Mouse (Mus musculus): ENCODE data around the gene Ddit4l.
A peak's percentile ranks its signal among the peaks of the same experiment; 100 is the strongest.
"Not testable (repeated sequence)": the region's sequence is repeated elsewhere in the genome, so short reads cannot be mapped to it uniquely, and the experiment has no call there.

Ddit4l gene

DNA sequence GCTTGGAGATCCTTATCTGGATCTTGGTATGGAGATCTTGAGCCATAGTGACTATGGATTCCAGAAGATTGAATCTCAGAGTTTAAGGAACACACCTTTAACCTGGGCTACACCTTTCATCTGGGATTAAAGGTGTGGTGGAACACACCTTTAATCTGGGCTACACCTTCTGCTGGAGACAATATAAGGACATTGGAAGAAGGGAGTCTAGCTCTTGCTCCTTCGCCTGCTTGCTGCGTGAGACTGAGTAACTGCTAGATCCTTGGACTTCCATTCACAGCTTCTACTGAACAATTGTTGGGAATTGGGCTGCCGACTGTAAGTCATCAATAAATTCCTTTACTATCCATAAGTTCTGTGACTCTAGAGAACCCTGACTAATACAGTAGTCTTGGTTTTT lies at the start of gene Ddit4l:
Ddit4l (plus strand) TSS at position 301 of the 400 bp plus-strand sequence.
- DNase-seq (ENCODE audit: low read depth, low spot score), result not testable (repeated sequence)

DNA sequence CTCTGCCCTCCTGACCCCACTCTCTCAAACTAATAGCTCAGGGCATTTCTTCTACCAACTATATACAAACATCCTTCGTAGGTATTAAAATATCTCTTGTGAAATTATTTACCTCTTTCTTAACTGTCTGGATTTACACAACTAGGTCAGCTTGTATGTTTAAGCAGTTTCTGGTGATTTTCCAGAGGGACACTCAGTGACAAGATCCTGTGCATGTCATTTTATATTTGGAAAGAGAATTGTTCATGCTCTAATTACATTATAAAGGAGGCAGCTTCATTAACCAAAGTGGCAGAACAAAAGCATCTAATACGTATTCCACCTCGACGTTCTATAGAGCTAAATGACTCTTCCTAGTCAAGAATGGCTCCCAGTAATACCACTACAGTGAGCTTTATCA lies 45.3 kb upstream of the Ddit4l start:
- DNase-seq (ENCODE audit: low read depth, low spot score), result no peak

DNA sequence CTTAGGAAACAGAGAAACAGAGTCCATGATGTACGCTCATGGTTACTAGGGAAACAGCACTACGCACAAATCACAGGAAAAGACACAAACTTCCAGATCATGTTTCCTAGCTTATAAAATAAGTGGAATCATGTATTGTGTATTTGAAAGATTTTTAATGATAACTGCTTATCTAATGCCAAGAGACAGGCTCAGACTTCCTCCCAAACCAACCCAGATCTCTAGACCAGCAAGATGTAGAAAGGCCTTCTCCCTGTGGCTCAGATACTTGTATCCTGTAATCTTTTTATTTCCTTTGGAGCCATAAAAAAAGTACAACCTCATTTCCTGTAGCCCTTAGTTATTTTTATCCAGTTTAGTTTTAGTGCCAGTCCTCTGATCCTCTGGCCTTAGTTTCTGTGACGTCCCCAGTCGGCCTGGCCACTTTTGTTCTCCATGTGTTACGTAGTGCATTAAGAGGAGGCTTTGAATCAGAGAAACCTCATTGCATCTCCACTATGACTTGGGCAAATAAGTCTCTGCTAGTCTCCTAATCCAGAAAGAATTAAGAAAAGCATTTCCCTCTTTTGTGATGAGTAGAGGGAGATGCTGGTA lies 34.9 kb upstream of the Ddit4l start:
- no peak for DNase-seq (ENCODE audit: low read depth, low spot score)

DNA sequence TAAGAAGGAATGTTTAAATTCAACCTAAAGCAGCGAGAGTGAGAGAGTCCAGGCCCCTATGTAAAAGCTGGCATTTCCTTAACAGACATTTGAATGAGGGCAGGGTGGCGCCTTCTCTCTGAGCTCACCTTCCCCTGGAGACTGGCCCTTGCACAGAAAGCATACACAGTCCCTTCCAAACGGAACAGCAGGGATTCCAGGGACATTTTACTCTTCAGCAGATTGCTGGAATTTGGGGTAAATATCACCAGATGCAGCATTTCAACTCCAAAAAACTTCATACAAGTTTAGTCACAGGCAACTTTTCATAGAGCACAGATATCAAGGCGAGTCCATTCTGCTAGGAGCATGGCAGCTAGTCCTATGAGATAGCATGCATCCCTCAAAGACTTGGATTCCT lies 31.6 kb upstream of the Ddit4l start:
- DNase-seq (ENCODE audit: low read depth, low spot score), result no peak

DNA sequence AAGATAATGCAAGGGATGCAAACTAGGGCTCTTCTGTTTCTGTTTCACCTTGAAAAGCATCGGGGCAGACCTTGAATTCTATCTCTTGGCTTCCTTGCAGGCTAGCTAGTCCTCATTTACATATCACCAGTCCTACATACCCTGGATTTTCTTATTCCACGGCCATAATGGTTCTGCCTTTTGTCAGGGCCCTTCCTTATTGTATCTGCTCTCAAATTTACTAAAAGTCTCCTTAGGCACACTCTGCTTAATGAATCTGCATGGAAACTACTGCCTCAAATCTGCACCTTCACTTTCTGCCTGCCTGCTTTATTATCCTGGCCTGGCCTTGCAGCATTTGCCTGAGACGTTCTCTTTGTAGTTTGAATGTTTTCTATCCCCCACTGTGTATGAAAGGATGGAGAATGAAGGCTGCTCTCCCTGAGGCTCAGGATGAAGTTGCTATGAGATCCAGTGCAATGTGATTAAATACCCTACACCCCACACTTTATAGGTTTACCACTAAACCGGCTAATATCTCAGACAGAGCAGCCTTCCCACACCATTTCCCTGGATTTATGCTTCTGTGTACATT lies 27.0 kb upstream of the Ddit4l start:
- no peak for DNase-seq (ENCODE audit: low read depth, low spot score)

DNA sequence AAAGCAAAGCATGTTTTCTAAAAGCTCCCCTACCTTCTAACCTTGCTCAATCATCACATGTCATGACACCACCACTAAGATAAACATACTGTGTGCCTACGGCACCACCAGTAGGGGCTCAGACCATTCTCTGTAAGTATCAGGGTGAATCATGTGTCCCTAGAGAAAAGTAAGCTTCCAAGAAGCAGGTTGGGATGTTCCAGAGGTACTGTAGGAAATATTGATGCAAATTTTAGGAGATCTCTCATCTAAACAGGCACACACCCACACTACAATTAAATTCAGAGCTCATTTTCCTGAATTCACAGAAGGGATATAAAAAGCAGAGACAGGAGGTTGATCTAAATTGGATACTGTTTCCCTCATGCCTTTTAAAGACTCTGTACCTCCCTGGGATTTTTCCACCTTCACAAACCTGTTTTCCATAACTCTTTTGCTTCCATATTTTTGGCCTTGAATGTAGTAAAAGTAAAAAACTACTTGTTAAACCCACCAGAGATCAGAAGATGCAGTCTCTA lies 12.4 kb upstream of the Ddit4l start:
- DNase-seq (ENCODE audit: low read depth, low spot score), result no peak

DNA sequence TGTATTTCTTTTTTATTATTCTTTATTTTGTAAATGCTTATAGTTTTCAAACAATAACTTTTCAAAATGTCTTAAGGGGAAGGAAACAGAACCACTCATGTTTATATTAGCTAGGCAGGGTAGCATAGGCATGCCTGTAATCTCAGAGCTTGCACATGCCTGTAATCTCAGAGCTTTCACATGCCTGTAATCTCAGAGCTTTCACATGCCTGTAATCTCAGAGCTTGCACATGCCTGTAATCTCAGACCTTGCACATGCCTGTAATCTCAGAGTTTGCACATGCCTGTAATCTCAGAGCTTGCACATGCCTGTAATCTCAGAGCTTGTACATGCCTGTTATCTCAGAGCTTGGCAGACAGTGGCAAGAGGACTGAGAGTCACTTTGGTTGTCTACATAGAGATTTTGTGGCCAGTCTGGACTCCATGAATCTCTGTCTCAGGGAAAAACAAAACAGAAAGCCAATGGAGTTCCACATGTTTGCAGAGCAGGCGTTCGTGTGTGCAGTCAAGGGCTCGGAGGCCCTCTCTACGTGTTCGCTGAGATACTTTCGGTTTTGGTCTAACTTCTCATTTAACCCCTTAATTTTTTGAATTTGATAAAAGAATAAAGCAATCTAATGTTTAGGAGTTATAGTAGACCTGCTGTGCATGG lies 10.8 kb upstream of the Ddit4l start:
- DNase-seq (ENCODE audit: low read depth, low spot score), result no peak

DNA sequence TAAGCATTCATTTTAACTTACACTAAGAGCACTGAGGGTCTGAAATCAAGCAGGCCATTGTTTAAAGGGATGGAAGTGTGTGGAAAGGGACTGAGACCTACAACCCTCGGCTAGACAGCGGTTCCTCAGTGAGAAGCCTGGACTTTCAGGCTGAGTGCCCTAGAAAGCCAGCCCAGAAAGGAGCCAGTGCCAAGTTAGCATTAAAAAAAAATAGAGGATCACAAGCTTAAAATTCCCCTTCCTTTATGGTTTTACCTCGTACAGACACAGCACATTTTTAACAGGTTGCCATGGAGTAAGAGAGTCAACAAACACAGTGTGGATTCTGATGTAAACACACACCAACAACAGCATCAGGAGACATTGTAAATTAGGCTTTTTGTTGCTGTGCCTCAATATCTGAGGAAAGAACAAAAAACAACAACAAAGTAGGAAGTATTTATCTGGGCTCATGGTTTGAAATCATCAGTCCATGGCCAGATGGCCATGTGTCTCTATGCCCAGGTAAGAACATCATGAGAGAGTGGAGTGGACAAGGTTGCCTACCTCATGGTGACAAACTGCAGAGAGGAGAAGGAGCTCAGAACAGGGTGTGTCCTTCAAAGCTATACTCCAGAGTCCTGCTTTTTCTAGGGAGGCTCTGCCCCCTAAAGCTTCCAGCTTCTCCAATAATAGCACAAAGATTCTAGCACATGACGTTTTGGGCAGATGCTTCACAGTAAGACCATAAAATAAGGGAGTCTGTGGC lies 10.1 kb upstream of the Ddit4l start:
- no peak for DNase-seq (ENCODE audit: low read depth, low spot score)

DNA sequence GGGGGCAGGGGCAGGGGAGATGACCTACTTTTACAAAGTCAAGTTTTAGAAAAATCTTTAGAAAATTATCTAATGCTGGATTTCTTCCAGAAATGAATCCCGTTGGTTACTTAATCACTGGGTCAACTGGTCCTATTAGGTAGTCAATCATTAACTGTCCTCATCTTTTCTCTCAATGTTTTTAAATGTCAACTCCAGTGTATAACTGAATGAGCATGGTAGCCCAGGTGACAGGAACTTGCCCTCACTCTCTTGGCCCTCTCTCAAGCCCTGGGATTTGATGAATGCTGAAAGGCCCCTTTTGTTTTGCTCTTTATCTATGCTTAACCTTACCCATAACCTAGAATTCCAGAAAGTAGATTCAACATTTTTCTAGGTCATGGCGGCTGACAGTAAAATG lies 9.4 kb upstream of the Ddit4l start:
- DNase-seq (ENCODE audit: low read depth, low spot score), result no peak

DNA sequence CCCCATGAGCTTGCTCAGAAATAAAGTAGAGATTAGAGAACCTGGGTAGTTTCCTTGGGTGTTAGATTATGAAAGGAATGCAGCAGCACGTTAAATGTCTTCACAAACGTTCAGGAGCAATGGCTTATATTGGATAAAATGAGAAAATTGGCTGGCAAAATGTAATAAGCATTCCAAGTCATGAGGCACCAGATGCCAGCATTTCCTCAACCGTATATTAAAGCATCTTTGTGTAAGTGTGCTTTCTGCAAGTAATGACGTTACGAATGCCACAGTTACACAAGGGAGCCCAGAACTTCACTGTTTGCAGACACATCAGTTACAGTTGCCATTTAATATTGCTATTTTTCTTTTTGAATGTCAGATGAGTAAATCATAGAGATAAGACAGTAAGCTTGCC lies 872 bp upstream of the Ddit4l start:
- DNase-seq (ENCODE audit: low read depth, low spot score), result no peak

DNA sequence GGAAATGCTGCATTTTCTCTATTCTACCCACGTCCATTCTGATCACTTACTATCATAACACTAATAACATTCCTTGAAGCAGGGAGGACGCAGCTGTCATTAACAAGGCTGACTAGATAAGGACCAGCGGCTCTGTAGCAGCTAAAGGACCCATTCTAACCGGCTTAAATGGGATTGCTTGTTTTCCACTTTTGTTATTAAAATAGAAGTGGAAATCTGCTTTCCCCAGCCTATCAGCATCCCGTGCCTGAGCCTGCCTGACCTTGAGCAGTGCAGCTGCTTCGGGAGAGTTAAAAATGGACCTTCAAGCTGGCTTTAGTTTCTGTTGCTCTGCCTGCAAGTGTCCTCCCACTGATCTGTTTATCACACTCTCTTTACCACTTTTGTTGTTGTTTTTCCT lies 679 bp downstream of the Ddit4l start:
- peak; percentile 30 for DNase-seq (ENCODE audit: low read depth, low spot score)

DNA sequence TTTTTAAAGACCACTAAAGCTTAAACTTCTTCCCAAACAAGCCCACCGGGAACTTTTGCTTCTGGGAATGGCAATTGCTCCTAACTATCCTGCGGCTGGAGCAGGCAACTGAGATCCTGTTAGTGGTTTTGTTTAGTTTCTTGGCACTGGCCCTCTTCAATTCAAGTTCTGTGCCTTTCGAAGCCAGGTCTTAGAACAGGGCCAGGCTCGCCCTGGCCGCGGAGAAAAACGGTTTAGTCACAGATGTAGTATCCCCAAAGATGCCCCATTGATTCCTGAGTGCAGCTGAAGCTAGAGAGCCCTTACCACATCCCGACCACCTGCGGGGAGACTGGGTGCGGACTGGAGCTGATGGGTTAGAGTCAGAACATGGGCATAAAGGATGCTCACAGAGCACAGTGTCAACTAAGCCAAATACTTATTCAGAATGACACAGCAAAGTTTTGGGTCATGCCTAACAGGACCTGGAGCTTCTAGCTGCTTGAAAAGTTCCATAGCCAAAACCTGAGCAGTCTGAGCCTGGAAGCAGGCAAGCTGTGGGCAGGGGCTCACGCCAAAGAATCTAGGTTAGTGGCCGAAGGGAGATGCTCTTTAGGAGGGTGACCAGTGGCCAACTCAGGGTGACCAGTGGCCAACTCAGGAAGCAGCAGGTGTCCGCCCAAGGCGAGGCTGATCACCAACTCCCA lies 1.6 kb downstream of the Ddit4l start:
- no peak for DNase-seq (ENCODE audit: low read depth, low spot score)

DNA sequence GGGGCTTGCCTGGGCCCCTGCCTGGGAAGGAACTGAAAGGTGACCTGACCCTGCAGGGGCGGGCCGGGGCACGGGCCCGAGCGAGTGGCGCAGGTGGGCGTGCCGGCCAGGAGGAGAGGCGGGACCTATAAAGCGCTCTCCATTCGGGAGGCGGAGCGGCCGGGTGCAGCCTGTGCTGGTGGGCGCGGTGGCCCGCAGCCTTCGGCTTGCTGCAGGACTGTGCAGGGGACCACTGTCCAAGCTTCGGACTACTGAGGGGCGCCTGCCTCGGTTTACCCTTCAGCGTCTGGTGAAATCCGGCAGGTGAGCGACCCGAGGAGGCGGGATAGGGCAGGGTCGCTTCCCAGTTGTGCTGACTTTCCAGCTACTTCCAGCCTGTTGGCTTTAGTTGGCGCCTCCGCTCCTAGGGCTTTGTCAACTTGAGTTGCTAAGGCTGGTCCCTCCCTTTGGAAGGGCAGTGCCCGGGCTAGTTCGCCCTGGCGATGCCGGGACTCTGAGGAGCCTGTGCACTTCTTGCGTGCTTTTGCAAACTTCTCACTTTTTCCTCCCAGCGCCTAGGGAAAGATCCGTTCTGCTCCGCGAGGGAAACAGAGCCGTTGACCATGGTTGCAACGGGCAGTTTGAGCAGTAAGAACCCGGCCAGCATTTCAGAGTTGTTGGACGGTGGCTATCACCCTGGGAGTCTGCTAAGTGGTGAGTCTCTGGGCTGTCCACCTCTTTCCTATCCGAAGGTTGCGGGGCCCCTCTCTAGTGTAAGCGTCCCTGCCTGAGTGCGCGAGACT lies 2.4 kb downstream of the Ddit4l start:
- DNase-seq (ENCODE audit: low read depth, low spot score), result peak; percentile 92

DNA sequence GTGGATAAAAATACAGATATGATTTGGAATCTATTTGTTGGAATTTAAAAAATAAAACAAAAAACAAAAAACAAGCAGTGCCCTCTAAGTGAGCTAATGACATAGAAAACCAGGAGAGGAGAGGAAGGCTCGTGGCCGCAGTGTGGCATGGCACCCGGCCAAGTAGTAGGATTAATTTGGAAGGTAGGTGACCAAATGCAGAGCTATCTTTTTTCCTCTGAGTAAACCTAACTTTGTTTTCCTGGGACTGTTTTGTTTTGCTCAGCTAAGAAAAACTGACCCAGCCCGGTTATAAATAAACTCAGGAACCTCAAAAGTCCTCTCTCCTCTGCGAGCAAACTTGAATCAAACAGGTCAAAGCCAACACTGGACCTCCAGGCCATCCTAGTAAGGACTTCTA lies 3.6 kb downstream of the Ddit4l start:
- DNase-seq (ENCODE audit: low read depth, low spot score), result peak; percentile 80

DNA sequence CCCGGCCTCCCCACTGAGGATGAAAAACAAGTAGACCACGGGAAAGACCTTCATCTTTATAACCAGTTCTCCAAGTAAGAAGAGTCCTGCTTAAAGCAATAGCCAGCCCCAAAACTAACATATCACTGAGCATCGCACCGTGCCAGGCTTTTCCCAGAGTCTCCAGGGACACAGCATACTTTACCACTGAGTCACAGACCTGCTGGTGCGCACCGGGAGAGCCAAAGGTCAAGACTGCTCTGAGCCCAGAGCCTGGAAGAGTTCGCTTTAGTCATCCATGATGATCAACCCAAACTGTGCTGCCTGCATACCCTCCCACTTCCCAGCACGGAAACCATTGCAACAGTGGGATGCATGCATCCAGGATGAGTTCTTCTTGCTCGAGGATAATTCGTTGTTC lies 12.3 kb downstream of the Ddit4l start:
- DNase-seq (ENCODE audit: low read depth, low spot score), result no peak

DNA sequence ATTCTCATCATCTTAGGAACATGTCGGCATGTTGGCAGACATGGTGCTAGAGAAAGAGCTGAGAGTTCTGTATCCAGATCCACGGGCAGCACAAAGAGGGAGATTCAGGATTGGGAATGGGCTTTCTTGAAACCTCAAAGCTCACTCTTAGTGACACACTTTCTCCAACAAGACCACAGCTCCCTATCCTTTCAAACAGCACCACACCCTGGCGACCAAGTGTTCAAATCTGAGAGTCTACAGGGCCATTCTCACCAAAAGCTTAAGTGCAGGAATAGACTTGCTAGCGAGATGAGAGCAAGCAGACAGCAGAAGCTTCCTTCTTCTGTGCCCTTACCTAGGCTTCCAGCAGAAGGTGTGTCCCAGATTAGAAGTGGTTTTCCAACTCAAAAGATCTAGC lies 15.2 kb downstream of the Ddit4l start:
- no peak for DNase-seq (ENCODE audit: low read depth, low spot score)

DNA sequence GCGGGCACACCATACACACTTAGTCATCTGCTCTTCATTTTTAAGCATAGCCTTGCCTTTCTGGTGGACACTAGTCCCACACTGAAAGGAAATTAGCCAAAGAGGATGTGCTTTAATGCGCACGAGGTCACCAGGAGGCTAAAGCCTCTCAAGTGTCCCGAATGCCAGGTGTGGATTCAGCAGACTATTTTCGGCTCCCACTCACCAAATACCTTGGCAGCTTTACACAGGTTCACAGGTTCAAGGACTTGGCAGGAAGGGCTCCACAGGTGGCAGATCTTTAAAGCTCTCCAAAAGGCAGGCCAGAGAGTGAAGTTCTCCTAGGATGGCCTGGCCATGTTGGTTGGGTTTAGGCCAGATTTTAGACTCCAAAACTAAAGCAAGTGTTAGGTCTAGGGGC lies 19.8 kb downstream of the Ddit4l start:
- DNase-seq (ENCODE audit: low read depth, low spot score), result peak; percentile 90

DNA sequence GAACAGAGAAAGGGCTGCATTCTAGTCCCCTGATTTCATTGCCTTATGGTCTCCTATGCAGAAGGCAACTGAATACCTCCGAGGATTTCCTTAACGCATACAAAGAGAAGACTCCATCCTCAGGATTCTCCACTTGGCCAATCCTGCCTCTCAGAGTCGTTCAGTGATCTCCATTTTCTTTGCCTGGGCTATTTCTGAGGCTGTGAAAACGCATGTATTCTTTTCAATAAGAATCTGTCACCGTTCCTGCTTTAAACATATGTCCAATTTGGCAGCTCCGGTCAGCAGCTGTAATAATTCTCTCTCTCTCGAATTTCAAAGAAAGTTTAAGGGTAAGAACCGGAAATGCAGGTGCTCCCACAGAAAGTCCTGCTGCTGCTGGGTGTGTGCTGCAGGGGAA lies 20.7 kb downstream of the Ddit4l start:
- no peak for DNase-seq (ENCODE audit: low read depth, low spot score)

DNA sequence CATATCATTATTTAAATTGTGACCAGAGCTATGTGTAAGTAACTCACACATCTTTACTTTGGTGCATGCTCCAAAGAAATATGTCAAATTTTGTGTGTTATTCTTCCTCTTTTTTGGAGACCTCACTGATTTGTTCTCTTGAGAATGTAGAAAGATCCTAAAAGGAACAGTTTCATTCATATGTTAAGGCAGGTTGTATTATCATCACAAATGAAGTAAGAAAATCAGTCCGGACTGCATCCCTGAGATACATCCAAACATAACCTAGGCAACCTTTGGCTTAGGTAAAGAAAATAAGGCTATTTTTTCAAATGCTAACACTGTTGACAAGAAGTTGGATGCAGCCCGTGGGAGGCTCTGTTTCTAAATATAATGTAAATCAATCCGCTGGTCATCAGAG lies 21.2 kb downstream of the Ddit4l start:
- no peak for DNase-seq (ENCODE audit: low read depth, low spot score)

DNA sequence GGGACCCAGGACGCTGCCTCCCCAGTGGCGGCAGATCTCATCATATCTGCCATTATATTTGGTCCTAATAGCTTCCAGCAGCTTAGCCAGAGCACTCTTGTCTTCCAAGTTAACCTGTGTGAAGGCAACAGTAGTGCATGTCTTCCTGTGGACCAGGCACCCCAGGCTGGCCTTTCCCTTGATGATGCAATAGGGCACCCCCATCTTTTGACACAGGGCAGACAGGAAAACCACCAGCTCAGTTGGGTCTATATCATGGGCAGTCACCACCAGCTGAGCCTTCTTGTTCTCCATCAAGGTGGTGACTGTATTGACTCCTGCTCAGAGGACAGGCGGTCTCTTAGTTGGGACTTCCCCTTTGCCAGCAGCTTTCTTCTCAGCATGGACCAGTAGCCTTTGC lies 22.7 kb downstream of the Ddit4l start:
- DNase-seq (ENCODE audit: low read depth, low spot score), result no peak

DNA sequence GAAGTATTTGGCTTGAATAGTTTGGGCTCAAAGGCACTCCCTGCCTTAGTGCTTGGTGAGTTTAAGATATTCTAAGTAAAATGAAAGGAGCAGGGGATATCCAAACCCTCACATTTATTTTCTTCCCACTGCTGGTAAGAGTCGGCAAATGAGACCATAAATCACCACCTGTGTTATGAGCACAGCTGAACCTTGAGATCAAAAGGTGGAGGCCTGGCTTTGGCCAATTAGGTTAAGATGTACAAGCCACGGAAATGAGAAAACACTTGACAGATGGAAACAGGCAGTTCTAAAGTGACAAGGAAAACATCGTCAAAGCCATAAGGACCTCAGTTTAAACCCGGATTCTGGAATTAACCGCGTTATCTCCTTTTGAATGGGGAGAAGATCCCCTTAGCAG lies 23.5 kb downstream of the Ddit4l start:
- DNase-seq (ENCODE audit: low read depth, low spot score), result no peak

Data from skeletal muscle tissue, adult 2 months (tissue).